Mouse (Mus musculus) hindbrain, embryonic 11.5 days (tissue): ENCODE results near the gene Tbata. TPM values are rescaled to one million over a fixed set of nuclear protein-coding genes. Genes with fewer than 3 reads are reported as not detected.

Experiments
- ATAC-seq: fragments of 200-750 bp; cut with Nextera tagmentation; 2 replicates; pipeline ENCODE4 v1.8.0; 2017; ENCODE audit warnings: mild to moderate bottlenecking, moderate TSS enrichment, moderate library complexity; ENCODE audit not compliant: low FRiP score
- DNase-seq: peaks from one replicate; pipeline ENCODE4 v3.0.0-alpha.2; 2015; ENCODE audit warnings: low spot score
- H3K27ac ChIP-seq: fragments of 300-500 bp; sonication (generic); 2 replicates; pipeline ENCODE4 v1.5.1; 2014; ENCODE audit warnings: mild to moderate bottlenecking, low read depth, low read length
- H3K27me3 ChIP-seq: fragments of 300-500 bp; sonication (generic); 2 replicates; pipeline ENCODE4 v1.6.1; 2014; ENCODE audit warnings: mild to moderate bottlenecking, low read length, moderate library complexity, mixed read lengths; ENCODE audit not compliant: control insufficient read depth, insufficient read depth
- H3K36me3 ChIP-seq: fragments of 300-500 bp; sonication (generic); 2 replicates; pipeline ENCODE4 v1.6.1; 2014; ENCODE audit warnings: mild to moderate bottlenecking, low read length, moderate library complexity, mixed read lengths; ENCODE audit not compliant: control insufficient read depth, insufficient read depth
- H3K4me1 ChIP-seq: fragments of 300-500 bp; sonication (generic); replicated peaks from 2 replicates; pipeline ENCODE4 v1.6.1; 2014; ENCODE audit warnings: low read length, mixed read lengths; ENCODE audit not compliant: control insufficient read depth, insufficient read depth
- H3K4me2 ChIP-seq: fragments of 300-500 bp; sonication (generic); replicated peaks from 2 replicates; pipeline ENCODE4 v1.6.1; 2014; ENCODE audit warnings: mild to moderate bottlenecking, low read depth, low read length
- H3K4me3 ChIP-seq: fragments of 300-500 bp; sonication (generic); 2 replicates; pipeline ENCODE4 v1.5.1; 2014; ENCODE audit warnings: low read depth, low read length
- H3K9ac ChIP-seq: fragments of 300-500 bp; sonication (generic); 2 replicates; pipeline ENCODE4 v1.6.1; 2014; ENCODE audit warnings: low read depth, low read length
- H3K9me3 ChIP-seq: fragments of 300-500 bp; sonication (generic); 2 replicates; pipeline ENCODE4 v1.6.1; 2016; ENCODE audit warnings: low read length; ENCODE audit not compliant: control insufficient read depth
- WGBS: fragments of 180-500 bp; shearing (Covaris S2); extraction: QIAGEN DNeasy Blood & Tissue Kit; methylation state at CpG from one replicate; pipeline ENCODE4 v1.1.7; 2014; 5-methylcytosine and 5-hydroxymethylcytosine counted together
- polyA plus RNA-seq: library from polyadenylated mRNA; unstranded; fragments of >200 nt; fragmentation: Nextera tagmentation; extraction: Ambion mirVana; gene quantifications from 2 replicates; pipeline ENCODE4 v1.2.1, GENCODE M21; 2014

The Tbata gene
- polyA plus RNA-seq, 1 experiment from 2014 or later: 0.17 TPM

DNA sequence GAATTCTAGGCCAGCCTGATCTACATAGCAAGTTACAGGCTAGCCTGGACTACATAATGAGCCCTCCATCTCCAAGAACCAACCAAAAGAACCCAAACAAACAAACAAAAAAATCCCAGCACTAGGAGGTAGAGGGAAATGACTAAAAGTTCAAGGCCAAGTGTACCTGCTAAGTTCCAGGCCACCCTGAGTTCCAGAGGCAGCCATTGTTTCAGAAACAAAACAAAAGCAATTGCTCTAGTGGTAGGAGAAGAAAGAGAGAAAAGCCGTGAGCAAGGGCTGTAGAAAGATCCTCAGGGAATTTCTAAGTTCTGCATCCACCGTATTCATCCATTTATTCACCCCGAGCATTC, 26.0 kb upstream of the Tbata start:
- DNase-seq: no peak

DNA sequence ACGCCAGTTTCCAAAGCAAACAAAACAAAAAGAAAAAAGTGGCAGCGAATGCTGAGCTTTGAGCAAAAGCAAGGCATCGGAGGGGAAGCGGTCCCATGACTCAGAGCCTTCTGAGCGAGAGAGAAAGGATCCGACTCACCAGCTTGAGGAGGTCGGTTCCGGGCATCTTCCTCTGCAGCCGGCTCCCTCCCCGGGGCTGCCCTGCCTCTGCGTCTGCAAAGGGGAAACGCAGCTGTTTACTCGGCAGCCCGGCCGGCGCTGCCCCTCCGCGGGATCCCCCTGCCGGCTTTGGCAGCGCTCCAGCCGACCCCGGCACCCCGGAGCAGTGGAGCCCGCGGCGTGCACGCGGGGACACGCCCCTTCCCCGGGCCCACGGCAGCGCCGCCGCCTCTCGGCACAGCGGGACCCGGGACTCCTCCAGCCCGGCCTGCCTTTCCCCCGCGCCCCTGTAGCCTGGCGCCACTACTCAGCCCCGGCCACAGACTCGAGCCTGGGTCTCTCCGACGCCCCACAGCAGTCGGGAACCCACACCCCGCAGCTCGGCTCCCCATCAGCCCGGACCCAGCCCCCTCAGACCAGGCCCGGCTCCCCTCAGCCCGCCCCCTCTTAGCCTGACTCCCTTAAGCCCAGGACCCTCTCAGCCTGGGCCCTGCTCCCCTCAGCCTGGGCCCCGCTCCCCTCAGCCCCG, 25.5 kb upstream of the Tbata start:
- DNase-seq: peak; percentile 80
- WGBS: 2% methylated on average over 42 of the region's 53 CpGs
- H3K4me1 ChIP-seq: no peaks in the 10 kb centered on the region
- ATAC-seq: peak; percentile 72
- no peaks in the 10 kb centered on the region for H3K9me3 ChIP-seq
- peak overlapping the region; percentile 87 for H3K4me2 ChIP-seq
- H3K36me3 ChIP-seq: no peaks in the 10 kb centered on the region
- H3K9ac ChIP-seq: peak overlapping the region; percentile 88
- H3K27ac ChIP-seq: peak overlapping the region; percentile 92
- H3K4me3 ChIP-seq: peak overlapping the region; percentile 86
- H3K27me3 ChIP-seq: no peaks in the 10 kb centered on the region

More for the DNA sequence above, 26.0 kb upstream of the Tbata start:
- Histone ChIP-seq H3K9ac (peak overlapping the region; percentile 88), H3K27ac (peak overlapping the region; percentile 92), H3K27me3 (no peaks in the 10 kb centered on the region), H3K36me3 (no peaks in the 10 kb centered on the region), H3K4me3 (peak overlapping the region; percentile 86), H3K9me3 (no peaks in the 10 kb centered on the region), H3K4me2 (peak overlapping the region; percentile 87), H3K4me1 (no peaks in the 10 kb centered on the region)
- ATAC-seq: no peak
- 0% methylated on average over 3 of the region's 3 CpGs for WGBS

DNA sequence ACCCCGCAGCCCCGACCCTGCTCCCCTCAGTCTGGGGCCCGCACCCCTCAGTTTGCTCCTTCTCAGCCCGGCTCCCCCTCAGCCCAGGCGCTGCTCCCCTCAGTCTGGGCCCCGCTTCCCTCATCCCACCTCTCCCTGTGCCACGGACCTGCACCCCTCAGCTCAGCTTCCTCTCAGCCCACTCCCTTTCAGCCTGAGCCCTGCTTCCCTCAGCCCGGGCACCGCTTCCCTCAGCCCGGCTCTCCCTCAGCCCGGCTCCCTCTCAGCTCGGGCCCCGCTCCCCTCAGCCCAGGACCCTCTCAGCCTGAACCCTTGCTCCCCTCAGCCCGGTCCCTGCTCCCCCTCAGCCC, 25.0 kb upstream of the Tbata start:
- peak overlapping the region; percentile 92 for H3K27ac ChIP-seq
- DNase-seq (no peak), ATAC-seq (no peak; the same call in 1 of the 2 replicates)
- H3K4me3 ChIP-seq: peak overlapping the region; percentile 86
- 0% methylated on average over 13 of the region's 14 CpGs for WGBS
- H3K27me3 ChIP-seq: no peaks in the 10 kb centered on the region
- no peaks in the 10 kb centered on the region for H3K9me3 ChIP-seq
- no peaks in the 10 kb centered on the region for H3K4me1 ChIP-seq
- no peaks in the 10 kb centered on the region for H3K36me3 ChIP-seq
- peak overlapping the region; percentile 88 for H3K9ac ChIP-seq
- H3K4me2 ChIP-seq: peak overlapping the region; percentile 87

DNA sequence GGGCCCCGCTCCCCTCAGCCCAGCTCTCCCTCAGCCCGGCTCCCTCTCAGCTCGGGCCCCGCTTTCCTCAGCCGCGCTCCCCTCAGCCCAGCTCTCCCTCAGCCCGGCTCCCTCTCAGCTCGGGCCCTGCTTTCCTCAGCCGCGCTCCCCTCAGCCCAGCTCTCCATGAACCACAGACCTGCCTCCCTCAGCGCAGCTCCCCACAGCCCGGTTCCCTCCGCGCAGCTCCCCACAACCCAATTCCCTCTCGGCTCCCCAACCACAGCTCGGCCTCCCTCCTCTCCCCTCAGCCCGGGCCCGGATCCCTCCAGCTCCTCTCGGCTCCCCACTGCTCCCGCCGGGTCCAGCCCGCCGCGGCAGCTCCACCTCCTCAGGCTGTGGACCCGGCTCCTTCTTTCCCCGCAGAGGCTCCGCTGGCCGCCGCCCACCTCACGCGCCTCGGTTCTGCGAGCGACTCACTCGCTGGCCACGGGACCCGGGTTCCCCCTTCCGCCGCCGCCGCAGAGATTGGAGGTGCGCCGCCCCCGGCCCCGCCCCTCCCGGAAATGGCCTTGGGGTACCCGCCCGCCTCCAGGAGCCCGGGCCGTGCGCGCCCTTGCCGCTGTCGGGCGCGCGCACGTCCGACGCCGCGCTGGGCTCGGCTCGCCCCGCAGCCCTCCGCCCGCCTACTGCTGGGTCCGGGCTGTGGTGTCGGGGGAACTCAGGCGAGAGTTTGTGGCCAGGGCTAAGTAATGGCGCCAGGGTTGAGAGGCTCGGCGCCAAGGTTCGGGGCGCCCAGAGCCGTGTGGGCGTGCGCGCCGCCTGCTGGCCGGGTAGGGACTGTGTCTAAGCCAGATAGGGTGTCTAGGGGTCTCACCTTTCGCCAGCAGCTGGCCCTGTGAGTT, 24.4 kb upstream of the Tbata start, which contains the start of gene Sgpl1:
Gene Sgpl1 (minus strand): TSS at position 547 of the 884 bp plus-strand sequence.
- Histone ChIP-seq H3K4me2 (peak within 1 kb of the TSS; percentile 87), H3K9me3 (no peaks in the 10 kb centered on the region), H3K4me3 (peak within 1 kb of the TSS; percentile 86), H3K27me3 (no peaks in the 10 kb centered on the region), H3K9ac (peak within 1 kb of the TSS; percentile 88), H3K4me1 (no peaks in the 10 kb centered on the region), H3K36me3 (no peaks in the 10 kb centered on the region), H3K27ac (peak within 1 kb of the TSS; percentile 92)
- peak; percentile 86 for ATAC-seq
- under 1% methylated on average over 61 of the region's 82 CpGs for WGBS
- DNase-seq: peak; percentile 97

DNA sequence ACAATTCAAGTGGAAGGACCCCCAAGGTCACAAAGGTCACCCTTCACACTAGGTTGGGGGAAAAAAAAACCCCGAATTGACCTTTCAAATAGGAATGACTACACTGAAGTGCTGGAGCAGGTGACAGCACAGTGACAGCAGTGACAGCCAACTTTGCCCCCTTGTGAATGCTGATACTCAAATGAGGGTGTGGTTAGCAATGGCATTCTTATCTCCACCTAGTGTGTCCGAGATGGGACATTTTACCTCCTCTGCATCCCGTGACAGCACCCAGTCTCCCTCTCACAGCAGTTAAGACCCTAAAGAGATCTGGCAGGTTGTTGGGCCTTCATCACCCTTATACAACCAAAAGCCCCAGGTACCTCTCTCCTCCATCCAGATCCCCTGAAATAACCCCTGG, 22.3 kb upstream of the Tbata start:
- H3K4me2 ChIP-seq: no peak overlapping the region
- 87% methylated on average over 3 of the region's 3 CpGs for WGBS
- ATAC-seq: no peak
- H3K4me1 ChIP-seq: no peaks in the 10 kb centered on the region
- no peak for DNase-seq
- no peak overlapping the region for H3K27ac ChIP-seq
- no peak overlapping the region for H3K4me3 ChIP-seq
- no peaks in the 10 kb centered on the region for H3K9me3 ChIP-seq
- H3K36me3 ChIP-seq: no peaks in the 10 kb centered on the region
- no peak overlapping the region for H3K9ac ChIP-seq
- no peaks in the 10 kb centered on the region for H3K27me3 ChIP-seq

DNA sequence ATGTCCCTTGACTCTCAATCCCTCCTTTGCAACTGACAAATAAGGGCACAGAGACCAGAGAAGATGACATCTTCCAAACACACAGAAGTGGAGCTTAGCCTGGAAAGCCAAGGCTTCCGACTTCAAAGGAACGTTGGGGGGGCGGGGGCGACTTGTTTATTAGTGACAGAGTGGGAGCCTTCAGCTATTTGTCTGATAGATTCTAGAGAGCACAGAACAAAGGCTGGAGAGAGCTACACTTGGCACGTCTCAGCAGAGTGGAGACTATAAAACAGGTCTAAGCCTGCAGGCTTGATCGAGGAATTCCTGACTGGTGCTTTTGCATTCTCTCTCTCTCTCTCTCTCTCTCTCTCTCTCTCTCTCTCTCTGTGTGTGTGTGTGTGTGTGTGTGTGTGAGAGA, 21.1 kb upstream of the Tbata start:
- DNase-seq (no peak), ATAC-seq (no peak)
- Histone ChIP-seq H3K4me2 (no peak overlapping the region), H3K27ac (no peak overlapping the region), H3K9me3 (no peaks in the 10 kb centered on the region), H3K4me3 (no peak overlapping the region), H3K4me1 (no peaks in the 10 kb centered on the region), H3K9ac (no peak overlapping the region), H3K36me3 (no peaks in the 10 kb centered on the region), H3K27me3 (no peaks in the 10 kb centered on the region)
- WGBS: 53% methylated on average over 6 of the region's 6 CpGs

DNA sequence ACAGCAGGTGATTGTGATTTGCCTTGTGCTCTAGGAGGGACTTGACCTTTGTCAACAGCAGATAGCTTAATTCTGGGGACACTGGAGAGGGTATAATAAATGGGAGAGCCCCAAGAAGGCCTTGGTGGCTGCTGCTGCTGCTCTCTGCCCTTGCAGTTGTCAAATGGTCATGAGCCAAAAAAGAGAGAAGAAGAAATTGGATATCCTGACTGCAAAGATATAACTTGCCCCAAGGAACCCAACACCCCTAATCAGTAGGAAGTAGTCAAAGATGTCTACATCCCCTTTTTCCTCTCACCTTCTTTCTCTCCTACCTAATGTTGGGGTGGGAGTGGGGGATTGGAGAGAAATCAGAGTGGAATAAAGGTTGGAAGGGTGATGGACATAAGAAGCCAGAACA, 19.6 kb upstream of the Tbata start:
- Histone ChIP-seq H3K4me2 (no peak overlapping the region), H3K9me3 (no peaks in the 10 kb centered on the region), H3K4me1 (no peaks in the 10 kb centered on the region), H3K27ac (no peak overlapping the region), H3K36me3 (no peaks in the 10 kb centered on the region), H3K4me3 (no peak overlapping the region), H3K9ac (no peak overlapping the region), H3K27me3 (no peaks in the 10 kb centered on the region)
- no peak for DNase-seq
- no peak for ATAC-seq

DNA sequence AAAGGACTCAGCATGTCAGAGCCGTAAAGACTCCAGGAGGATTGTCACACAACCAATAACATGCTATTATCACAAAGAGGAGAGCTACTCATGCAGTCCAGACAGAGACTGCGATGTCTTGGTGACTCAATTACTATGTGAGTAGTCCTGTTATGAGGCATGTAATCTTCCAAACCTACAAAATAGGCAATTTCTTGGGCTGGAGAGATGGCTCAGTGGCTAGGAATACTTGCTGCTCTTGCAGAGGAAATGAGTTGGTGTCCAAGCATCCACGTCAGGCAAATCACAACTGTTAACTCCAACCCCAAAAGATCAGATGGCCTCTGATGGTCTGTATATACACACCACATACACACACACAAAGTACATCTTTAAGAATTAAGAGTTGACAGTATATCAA, 16.1 kb upstream of the Tbata start:
- H3K9ac ChIP-seq: no peak overlapping the region
- H3K27ac ChIP-seq: no peak overlapping the region
- H3K4me3 ChIP-seq: no peak overlapping the region
- H3K4me1 ChIP-seq: no peaks in the 10 kb centered on the region
- no peaks in the 10 kb centered on the region for H3K9me3 ChIP-seq
- ATAC-seq (no peak), DNase-seq (no peak)
- no peaks in the 10 kb centered on the region for H3K36me3 ChIP-seq
- no peaks in the 10 kb centered on the region for H3K27me3 ChIP-seq
- WGBS: 85% methylated on average over 3 of the region's 3 CpGs
- no peak overlapping the region for H3K4me2 ChIP-seq

DNA sequence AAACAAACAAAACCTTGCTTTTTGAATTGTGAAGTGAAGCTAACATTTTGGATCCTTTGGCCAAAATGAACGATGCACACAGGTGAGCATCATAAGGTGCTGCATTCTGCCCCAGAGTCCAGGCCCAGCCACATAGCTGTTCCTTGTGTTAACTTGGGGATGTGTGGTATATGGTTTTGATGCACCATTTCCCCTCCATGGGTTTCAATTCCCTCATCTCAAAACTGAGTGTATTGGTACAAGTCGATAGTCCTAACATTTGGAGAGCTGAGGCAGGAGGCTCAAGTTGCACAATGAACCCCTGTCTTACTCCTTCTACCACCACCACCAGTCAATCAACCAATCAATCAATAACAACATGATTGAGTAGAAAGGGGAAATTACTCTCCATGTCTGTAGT, 15.3 kb upstream of the Tbata start:
- no peak for ATAC-seq
- H3K27ac ChIP-seq: no peak overlapping the region
- H3K36me3 ChIP-seq: no peaks in the 10 kb centered on the region
- no peak overlapping the region for H3K9ac ChIP-seq
- H3K9me3 ChIP-seq: no peaks in the 10 kb centered on the region
- no peaks in the 10 kb centered on the region for H3K4me1 ChIP-seq
- no peak overlapping the region for H3K4me2 ChIP-seq
- WGBS: 91% methylated on average over 2 of the region's 2 CpGs
- DNase-seq: no peak
- no peak overlapping the region for H3K4me3 ChIP-seq
- H3K27me3 ChIP-seq: no peaks in the 10 kb centered on the region
